Mouse (Mus musculus): ENCODE results near the gene Dvl1. TPM values are rescaled to one million over a fixed set of nuclear protein-coding genes. Genes with fewer than 3 reads are reported as not detected.

Gene Dvl1
- polyA plus RNA-seq (2012; rRNA removed): 152 and 184 TPM in 2 replicates

- peak within 1 kb of the TSS; percentile 91 for H3K4me3 ChIP-seq (ENCODE audit: control insufficient read depth, insufficient read depth, low read length)
- H3K4me1 ChIP-seq (replicated peaks; ENCODE audit: control insufficient read depth, insufficient read depth, low read length): peaks cover 19% of the 10 kb centered on the region
- TF ChIP-seq CTCF (IDR thresholded peaks at IDR 0.05; ENCODE audit: borderline replicate concordance, control insufficient read depth, extremely low read depth, insufficient read depth, low read length, poor library complexity): peak; percentile 77
- peak; percentile 53 for TF ChIP-seq POLR2A (IDR thresholded peaks at IDR 0.05; ENCODE audit: control insufficient read depth, extremely low read depth, insufficient read depth, low read length, poor library complexity)
- H3K27ac ChIP-seq (ENCODE audit: control insufficient read depth, insufficient read depth, low read length): no peak within 1 kb of the TSS
- 5% methylated on average over 64 of the region's 65 CpGs for WGBS
- DNase-seq: peak; percentile 94
- no peaks in the 10 kb centered on the region for H3K27me3 ChIP-seq (ENCODE audit: control insufficient read depth, insufficient read depth, low read length)
- H3K36me3 ChIP-seq (ENCODE audit: control insufficient read depth, insufficient read depth, low read length): no peaks in the 10 kb centered on the region
Measured at GRCm38 (mm10) chr4:155846871-155847578, at the start of gene Dvl1. Gene Dvl1 (plus strand): TSS chr4:155847402.

- Histone ChIP-seq H3K27me3 (ENCODE audit: control insufficient read depth, insufficient read depth, low read length) (no peaks in the 10 kb centered on the region), H3K27ac (ENCODE audit: control insufficient read depth, insufficient read depth, low read length) (no peak overlapping the region), H3K4me3 (ENCODE audit: control insufficient read depth, insufficient read depth, low read length) (no peak overlapping the region), H3K36me3 (ENCODE audit: control insufficient read depth, insufficient read depth, low read length) (peaks cover 4% of the 10 kb centered on the region), H3K4me1 (replicated peaks; ENCODE audit: control insufficient read depth, insufficient read depth, low read length) (peaks cover 7% of the 10 kb centered on the region)
- no peak for DNase-seq
- TF ChIP-seq POLR2A (IDR thresholded peaks at IDR 0.05; ENCODE audit: control insufficient read depth, extremely low read depth, insufficient read depth, low read length, poor library complexity): no peak
- TF ChIP-seq CTCF (IDR thresholded peaks at IDR 0.05; ENCODE audit: borderline replicate concordance, control insufficient read depth, extremely low read depth, insufficient read depth, low read length, poor library complexity): no peak
- WGBS: 96% methylated on average over 1 of the region's 1 CpGs
Measured at GRCm38 (mm10) chr4:155802075-155802474, 45.1 kb upstream of the Dvl1 start.

GRCm38 (mm10) chr4:155802741-155803339 lies 44.4 kb upstream of the Dvl1 start, which contains the start of gene Mrpl20:
Gene Mrpl20 (plus strand): TSS chr4:155802878.
- DNase-seq: no peak
- H3K27me3 ChIP-seq (ENCODE audit: control insufficient read depth, insufficient read depth, low read length): no peaks in the 10 kb centered on the region
- H3K4me3 ChIP-seq (ENCODE audit: control insufficient read depth, insufficient read depth, low read length): peak within 1 kb of the TSS; percentile 69
- 11% methylated on average over 12 of the region's 12 CpGs for WGBS
- H3K36me3 ChIP-seq (ENCODE audit: control insufficient read depth, insufficient read depth, low read length): peaks cover 9% of the 10 kb centered on the region
- H3K27ac ChIP-seq (ENCODE audit: control insufficient read depth, insufficient read depth, low read length): no peak within 1 kb of the TSS
- peaks cover 7% of the 10 kb centered on the region for H3K4me1 ChIP-seq (replicated peaks; ENCODE audit: control insufficient read depth, insufficient read depth, low read length)
- TF ChIP-seq POLR2A (IDR thresholded peaks at IDR 0.05; ENCODE audit: control insufficient read depth, extremely low read depth, insufficient read depth, low read length, poor library complexity) (no peak), CTCF (IDR thresholded peaks at IDR 0.05; ENCODE audit: borderline replicate concordance, control insufficient read depth, extremely low read depth, insufficient read depth, low read length, poor library complexity) (no peak)

- DNase-seq: peak; percentile 97
- Histone ChIP-seq H3K4me3 (ENCODE audit: control insufficient read depth, insufficient read depth, low read length) (peak overlapping the region; percentile 69), H3K4me1 (replicated peaks; ENCODE audit: control insufficient read depth, insufficient read depth, low read length) (peaks cover 7% of the 10 kb centered on the region), H3K27me3 (ENCODE audit: control insufficient read depth, insufficient read depth, low read length) (no peaks in the 10 kb centered on the region), H3K36me3 (ENCODE audit: control insufficient read depth, insufficient read depth, low read length) (peaks cover 15% of the 10 kb centered on the region), H3K27ac (ENCODE audit: control insufficient read depth, insufficient read depth, low read length) (no peak overlapping the region)
- TF ChIP-seq CTCF (IDR thresholded peaks at IDR 0.05; ENCODE audit: borderline replicate concordance, control insufficient read depth, extremely low read depth, insufficient read depth, low read length, poor library complexity) (0 out of 2 replicates have a peak, but pooled peaks have one; percentile 26), POLR2A (IDR thresholded peaks at IDR 0.05; ENCODE audit: control insufficient read depth, extremely low read depth, insufficient read depth, low read length, poor library complexity) (peak; percentile 78)
- WGBS: under 1% methylated on average over 58 of the region's 58 CpGs
Measured at GRCm38 (mm10) chr4:155803340-155804041, 43.7 kb upstream of the Dvl1 start.

GRCm38 (mm10) chr4:155807841-155808240 lies 39.4 kb upstream of the Dvl1 start:
- Histone ChIP-seq H3K4me3 (ENCODE audit: control insufficient read depth, insufficient read depth, low read length) (no peak overlapping the region), H3K36me3 (ENCODE audit: control insufficient read depth, insufficient read depth, low read length) (peaks cover 36% of the 10 kb centered on the region), H3K27ac (ENCODE audit: control insufficient read depth, insufficient read depth, low read length) (no peak overlapping the region), H3K27me3 (ENCODE audit: control insufficient read depth, insufficient read depth, low read length) (no peaks in the 10 kb centered on the region), H3K4me1 (replicated peaks; ENCODE audit: control insufficient read depth, insufficient read depth, low read length) (peaks cover 4% of the 10 kb centered on the region)
- no peak for TF ChIP-seq CTCF (IDR thresholded peaks at IDR 0.05; ENCODE audit: borderline replicate concordance, control insufficient read depth, extremely low read depth, insufficient read depth, low read length, poor library complexity)
- TF ChIP-seq POLR2A (IDR thresholded peaks at IDR 0.05; ENCODE audit: control insufficient read depth, extremely low read depth, insufficient read depth, low read length, poor library complexity): no peak
- DNase-seq: no peak
- 99% methylated on average over 3 of the region's 3 CpGs for WGBS

GRCm38 (mm10) chr4:155811929-155812664 lies 35.1 kb upstream of the Dvl1 start, which contains the start of gene Ccnl2:
Gene Ccnl2 (plus strand): TSS chr4:155812489.
- H3K4me3 ChIP-seq (ENCODE audit: control insufficient read depth, insufficient read depth, low read length): peak within 1 kb of the TSS; percentile 77
- peak; percentile 90 for DNase-seq
- H3K27me3 ChIP-seq (ENCODE audit: control insufficient read depth, insufficient read depth, low read length): no peaks in the 10 kb centered on the region
- H3K36me3 ChIP-seq (ENCODE audit: control insufficient read depth, insufficient read depth, low read length): peaks cover 65% of the 10 kb centered on the region
- peak within 1 kb of the TSS; percentile 88 for H3K27ac ChIP-seq (ENCODE audit: control insufficient read depth, insufficient read depth, low read length)
- H3K4me1 ChIP-seq (replicated peaks; ENCODE audit: control insufficient read depth, insufficient read depth, low read length): peaks cover 5% of the 10 kb centered on the region; the same call in 1 of the 2 replicates
- peak; percentile 74 for TF ChIP-seq CTCF (IDR thresholded peaks at IDR 0.05; ENCODE audit: borderline replicate concordance, control insufficient read depth, extremely low read depth, insufficient read depth, low read length, poor library complexity)
- peak; percentile 81 for TF ChIP-seq POLR2A (IDR thresholded peaks at IDR 0.05; ENCODE audit: control insufficient read depth, extremely low read depth, insufficient read depth, low read length, poor library complexity)
- WGBS: under 1% methylated on average over 60 of the region's 60 CpGs

Data from thymus, adult 2 months (tissue).